Mouse (Mus musculus): ENCODE results near the gene Zcchc12. TPM values are rescaled to one million over a fixed set of nuclear protein-coding genes. Genes with fewer than 3 reads are reported as not detected.

The Zcchc12 gene
- total RNA-seq (2021): 10 to 100 TPM; 55.3 to 72.1 TPM
- long read RNA-seq, experiment 1, transcript Zcchc12-201 (4 exons, 2,089 nt): major isoform, 15 of 102 reads
- long read RNA-seq, experiment 1, transcript Zcchc12-204 (5 exons, 2,181 nt): minor isoform, 7 of 102 reads
- long read RNA-seq, experiment 1, partial matches to known transcripts: 10 of 102 reads
- long read RNA-seq, experiment 1, other reads (novel, unspliced or antisense): 68 of 102 reads
- long read RNA-seq, experiment 2, transcript Zcchc12-201 (4 exons, 2,089 nt): major isoform, 8 of 59 reads
- long read RNA-seq, experiment 2, transcript Zcchc12-204 (5 exons, 2,181 nt): minor isoform, 7 of 59 reads
- long read RNA-seq, experiment 2, partial matches to known transcripts: 6 of 59 reads
- long read RNA-seq, experiment 2, other reads (novel, unspliced or antisense): 35 of 59 reads

GRCm38 (mm10) chrX:36195736-36196525 is at the start of gene Zcchc12:
Gene Zcchc12 (plus strand): TSS chrX:36195904.
- peak; percentile 33 to 71 for DNase-seq (ENCODE audit: extremely low spot score in 1 of 2, low spot score in 2 of 2)
- TF ChIP-seq CTCF (IDR thresholded peaks at IDR 0.05): no peak; the same call in 1 of the 2 replicates
- intact Hi-C loops (cut with DNase I): no loop called here
- no peak within 1 kb of the TSS for H3K27ac ChIP-seq
- H3K4me3 ChIP-seq: peak within 1 kb of the TSS; percentile 23; the same call in 1 of the 2 replicates

GRCm38 (mm10) chrX:36146746-36147145 is 49.0 kb upstream of the Zcchc12 start:
- intact Hi-C loops (cut with DNase I): no loop called here
- H3K27ac ChIP-seq: no peak overlapping the region
- no peak overlapping the region for H3K4me3 ChIP-seq

GRCm38 (mm10) chrX:36150100-36150499 is 45.6 kb upstream of the Zcchc12 start:
- no peak for DNase-seq (ENCODE audit: extremely low spot score in 1 of 2, low spot score in 2 of 2)
- TF ChIP-seq CTCF (IDR thresholded peaks at IDR 0.05): peak; percentile 37
- H3K27ac ChIP-seq: no peak overlapping the region
- intact Hi-C loops (cut with DNase I): loop anchor here (10.0 kb wide), 1 partner anchor 75 kb away; no protein-coding TSS in a partner anchor
- no peak overlapping the region for H3K4me3 ChIP-seq

More at GRCm38 (mm10) chrX:36146746-36147145, 49.0 kb upstream of the Zcchc12 start:
- DNase-seq (ENCODE audit: extremely low spot score in 1 of 2, low spot score in 2 of 2): no peak
- no peak for TF ChIP-seq CTCF (IDR thresholded peaks at IDR 0.05)

- Histone ChIP-seq H3K4me3 (no peak overlapping the region), H3K27ac (no peak overlapping the region)
- intact Hi-C loops (cut with DNase I): loop anchor here (10.0 kb wide), 1 partner anchor 82 kb away; no protein-coding TSS in a partner anchor
- no peak for TF ChIP-seq CTCF (IDR thresholded peaks at IDR 0.05)
- no peak for DNase-seq (ENCODE audit: extremely low spot score in 1 of 2, low spot score in 2 of 2)
These were observed 39.0 kb upstream of the Zcchc12 start for GRCm38 (mm10) chrX:36156677-36157076.

DNA sequence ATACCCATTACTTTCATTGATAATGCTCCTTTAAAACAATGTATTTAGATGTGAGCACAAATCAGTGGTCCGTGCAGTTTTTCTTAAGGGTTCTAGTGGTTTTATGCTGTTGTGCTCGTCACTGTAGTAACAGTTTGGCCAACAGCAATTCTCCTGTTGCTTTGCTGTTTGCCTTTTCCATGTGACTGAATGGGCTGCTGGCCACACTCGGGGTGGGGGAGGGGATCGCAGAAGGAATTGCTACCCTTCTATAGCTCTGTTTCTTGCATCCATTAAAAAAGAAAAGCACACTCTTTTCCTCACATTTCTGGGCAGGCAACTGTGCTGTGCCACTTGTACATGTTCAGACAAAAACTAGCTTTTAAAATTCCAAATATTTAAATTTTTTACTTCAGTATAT is 34.1 kb upstream of the Zcchc12 start:
- no peak for DNase-seq (ENCODE audit: extremely low spot score in 1 of 2, low spot score in 2 of 2)
- H3K27ac ChIP-seq: peak overlapping the region; percentile 45; the same call in 1 of the 2 replicates
- no peak for TF ChIP-seq CTCF (IDR thresholded peaks at IDR 0.05)
- intact Hi-C loops (cut with DNase I): no loop called here
- no peak overlapping the region for H3K4me3 ChIP-seq

GRCm38 (mm10) chrX:36183625-36184024 is 12.1 kb upstream of the Zcchc12 start:
- DNase-seq (ENCODE audit: extremely low spot score in 1 of 2, low spot score in 2 of 2): peak in 1 of 2 experiments; percentile 30
- Histone ChIP-seq H3K27ac (no peak overlapping the region), H3K4me3 (no peak overlapping the region)
- intact Hi-C loops (cut with DNase I): loop anchor here (5.0 kb wide), 1 partner anchor 351 kb away; no protein-coding TSS in a partner anchor
- TF ChIP-seq CTCF (IDR thresholded peaks at IDR 0.05): peak; percentile 64

- no peak for TF ChIP-seq CTCF (IDR thresholded peaks at IDR 0.05)
- intact Hi-C loops (cut with DNase I): no loop called here
- DNase-seq (ENCODE audit: extremely low spot score in 1 of 2, low spot score in 2 of 2): no peak
- Histone ChIP-seq H3K4me3 (no peak overlapping the region), H3K27ac (no peak overlapping the region)
These were observed 9.7 kb upstream of the Zcchc12 start for GRCm38 (mm10) chrX:36186036-36186435.

DNA sequence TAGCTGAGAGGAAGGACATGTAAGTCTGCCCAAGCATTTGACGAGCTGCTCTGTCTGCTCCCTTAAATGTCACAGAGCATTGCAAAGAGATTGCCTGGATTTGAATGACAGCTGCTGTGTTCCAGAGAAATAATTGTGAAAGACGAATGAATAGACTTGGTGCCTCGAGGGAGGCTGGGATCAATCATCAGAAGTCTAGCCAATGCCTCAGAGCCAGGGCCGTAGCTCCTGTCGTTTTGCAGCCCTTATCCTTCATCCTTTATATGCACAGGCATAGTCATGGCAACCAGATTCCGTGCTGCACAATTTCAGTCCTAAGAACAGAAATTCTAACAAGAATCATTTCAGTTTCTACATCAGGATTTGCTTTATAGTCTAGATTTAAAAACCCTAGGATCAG is 9.3 kb upstream of the Zcchc12 start:
- H3K27ac ChIP-seq: no peak overlapping the region
- DNase-seq (ENCODE audit: extremely low spot score in 1 of 2, low spot score in 2 of 2): no peak
- no peak for TF ChIP-seq CTCF (IDR thresholded peaks at IDR 0.05)
- intact Hi-C loops (cut with DNase I): no loop called here
- H3K4me3 ChIP-seq: no peak overlapping the region

DNA sequence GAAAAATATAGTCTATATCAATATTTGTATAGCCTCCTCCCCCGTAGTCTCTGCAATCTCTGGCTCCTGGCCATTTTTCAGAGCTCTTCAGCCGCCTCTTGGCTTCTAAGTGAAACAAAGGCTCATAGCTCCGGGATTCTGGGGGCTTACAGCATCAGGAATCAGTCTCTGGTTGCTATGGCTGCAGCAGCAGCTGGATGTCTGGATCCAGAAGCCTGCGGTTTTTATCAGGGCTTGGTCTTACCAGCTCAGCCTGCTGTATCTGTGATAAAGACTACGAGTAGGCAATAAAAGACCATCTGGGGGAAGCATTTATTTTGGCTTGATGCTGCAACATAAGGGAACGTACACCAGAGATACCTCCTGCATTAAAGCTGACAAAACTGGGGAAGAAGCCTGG is 1.8 kb upstream of the Zcchc12 start:
- DNase-seq (ENCODE audit: extremely low spot score in 1 of 2, low spot score in 2 of 2): no peak
- TF ChIP-seq CTCF (IDR thresholded peaks at IDR 0.05): no peak
- Histone ChIP-seq H3K4me3 (no peak overlapping the region), H3K27ac (no peak overlapping the region)
- intact Hi-C loops (cut with DNase I): no loop called here

- peak; percentile 31 for TF ChIP-seq CTCF (IDR thresholded peaks at IDR 0.05)
- Histone ChIP-seq H3K27ac (no peak overlapping the region), H3K4me3 (no peak overlapping the region)
- DNase-seq (ENCODE audit: extremely low spot score in 1 of 2, low spot score in 2 of 2): no peak
- intact Hi-C loops (cut with DNase I): no loop called here
These were observed 13.8 kb downstream of the Zcchc12 start for GRCm38 (mm10) chrX:36209554-36209953.

- no peak overlapping the region for H3K27ac ChIP-seq
- H3K4me3 ChIP-seq: no peak overlapping the region
- TF ChIP-seq CTCF (IDR thresholded peaks at IDR 0.05): no peak
- intact Hi-C loops (cut with DNase I): no loop called here
- DNase-seq (ENCODE audit: extremely low spot score in 1 of 2, low spot score in 2 of 2): no peak
These were observed 15.5 kb downstream of the Zcchc12 start for GRCm38 (mm10) chrX:36211216-36211615.

DNA sequence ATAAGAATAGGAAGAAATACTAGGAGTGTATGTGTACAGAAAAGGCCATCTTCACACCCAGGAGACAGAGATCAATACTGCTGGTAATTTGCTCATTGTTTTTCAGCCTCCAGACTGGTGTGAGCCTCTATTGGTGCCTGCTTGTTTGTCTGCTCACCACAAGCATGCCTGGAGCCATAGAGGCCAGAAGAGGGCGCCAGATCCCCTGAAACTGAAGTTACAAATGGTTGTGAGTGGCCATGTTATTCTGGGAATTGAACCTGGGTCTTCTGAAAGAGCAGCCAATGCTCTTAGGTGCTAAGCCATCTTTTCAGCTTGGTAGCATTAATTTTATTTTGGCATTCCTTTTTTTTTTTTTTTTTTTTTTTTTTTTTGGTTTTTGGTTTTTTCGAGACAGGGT is 25.7 kb downstream of the Zcchc12 start:
- DNase-seq (ENCODE audit: extremely low spot score in 1 of 2, low spot score in 2 of 2): no peak
- TF ChIP-seq CTCF (IDR thresholded peaks at IDR 0.05): no peak; the same call in 1 of the 2 replicates
- intact Hi-C loops (cut with DNase I): no loop called here
- Histone ChIP-seq H3K4me3 (no peak overlapping the region), H3K27ac (no peak overlapping the region)

All from left cerebral cortex, adult 2 months (tissue).